Mouse (Mus musculus) right cerebral cortex, postnatal 10 days (tissue): ENCODE measurements around the gene Olfr787.

Source experiments
- DNase-seq, 2 experiments: peaks; one replicate each; pipeline ENCODE4 v3.0.0; 2021; ENCODE audit warnings: low spot score in 2 of 2

The Olfr787 gene

DNA sequence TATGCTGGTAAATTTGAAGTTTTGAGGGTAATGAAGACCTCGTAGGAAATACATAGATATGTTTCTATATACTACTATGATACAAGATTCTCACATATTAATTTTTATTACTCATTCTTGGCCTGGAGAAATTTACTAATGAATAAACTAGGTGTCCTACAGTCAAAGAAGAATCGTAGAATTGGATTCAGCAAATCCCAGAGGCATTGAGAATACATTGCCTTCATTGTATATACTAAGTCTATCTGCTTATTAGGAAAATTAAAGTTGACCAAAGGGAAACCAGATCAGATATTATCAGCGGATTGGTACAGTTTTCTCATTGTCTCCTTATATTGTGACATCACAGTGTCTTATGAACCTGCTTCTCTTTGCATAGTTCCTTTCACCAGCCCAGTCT, at the start of gene Olfr787:
Gene Olfr787, plus strand, starts transcription at position 301 of the 400 bp plus-strand sequence.
- DNase-seq, result no peak

DNA sequence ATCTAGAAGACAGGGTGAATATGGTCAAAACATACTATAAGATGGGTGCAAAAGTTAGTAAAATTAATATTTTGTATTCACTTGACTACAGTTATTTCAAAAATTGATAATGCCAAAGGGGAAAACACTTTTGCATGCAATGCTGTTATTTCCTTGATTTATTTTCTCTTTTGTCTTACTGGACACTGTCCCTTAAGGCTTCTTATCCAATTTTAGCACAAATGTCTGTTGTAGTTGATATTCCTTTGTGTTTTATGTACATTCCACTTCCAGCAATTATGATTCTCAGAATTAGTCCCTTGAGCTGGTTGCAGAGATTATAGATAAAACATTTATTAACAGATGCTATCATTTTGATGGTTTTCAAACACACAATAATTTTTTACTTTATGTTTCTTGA, 34.7 kb upstream of the Olfr787 start, which contains the start of gene Olfr786:
Gene Olfr786, plus strand, starts transcription at position 301 of the 400 bp plus-strand sequence.
- no peak for DNase-seq

- DNase-seq, result no peak
Observed at GRCm38 (mm10) chr10:129470698-129471097, 9.0 kb downstream of the Olfr787 start, which contains the start of gene Olfr788. Olfr788 (plus strand) TSS chr10:129470998.

- DNase-seq, result no peak
Observed at GRCm38 (mm10) chr10:129473256-129473655, 11.6 kb downstream of the Olfr787 start.

DNA sequence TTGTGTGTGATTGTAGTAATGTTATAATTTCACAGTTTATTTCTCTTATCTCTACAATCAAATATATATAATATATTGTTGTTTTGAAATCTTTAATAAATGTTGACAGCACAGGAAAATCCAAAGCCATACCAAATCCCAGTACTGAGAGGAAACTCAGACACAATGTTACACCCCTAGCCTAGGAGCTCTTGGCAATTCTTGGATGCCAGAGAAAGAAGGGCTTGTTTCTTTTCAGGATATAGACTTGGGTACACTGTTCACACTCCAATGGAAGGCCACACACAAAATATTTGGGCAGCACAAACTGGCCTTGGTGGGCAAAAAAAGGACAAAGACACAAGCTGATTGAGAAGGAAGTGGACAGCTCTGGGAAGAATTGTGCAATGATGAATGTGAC, 12.1 kb downstream of the Olfr787 start:
- DNase-seq, result no peak

DNA sequence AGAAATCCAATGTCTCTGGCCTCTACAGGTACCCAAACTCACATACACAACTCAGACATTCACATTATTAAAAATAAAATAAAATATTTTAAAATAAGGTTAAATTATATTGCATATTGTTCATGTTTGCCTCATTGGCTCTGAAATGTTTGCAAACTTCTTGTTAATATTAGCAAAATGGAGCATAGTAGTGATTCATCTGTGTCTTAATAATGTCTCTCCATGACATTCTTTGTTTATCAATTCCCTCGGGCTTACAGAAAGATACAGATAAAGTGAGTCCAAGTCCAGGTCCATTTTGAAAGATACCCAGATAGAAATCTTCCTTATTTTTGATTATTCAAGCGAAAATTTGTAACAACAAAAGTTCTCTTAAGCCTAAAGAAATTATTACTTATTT, 22.8 kb downstream of the Olfr787 start, which contains the start of gene Olfr789:
Gene Olfr789, plus strand, starts transcription at position 301 of the 400 bp plus-strand sequence.
- no peak for DNase-seq

DNA sequence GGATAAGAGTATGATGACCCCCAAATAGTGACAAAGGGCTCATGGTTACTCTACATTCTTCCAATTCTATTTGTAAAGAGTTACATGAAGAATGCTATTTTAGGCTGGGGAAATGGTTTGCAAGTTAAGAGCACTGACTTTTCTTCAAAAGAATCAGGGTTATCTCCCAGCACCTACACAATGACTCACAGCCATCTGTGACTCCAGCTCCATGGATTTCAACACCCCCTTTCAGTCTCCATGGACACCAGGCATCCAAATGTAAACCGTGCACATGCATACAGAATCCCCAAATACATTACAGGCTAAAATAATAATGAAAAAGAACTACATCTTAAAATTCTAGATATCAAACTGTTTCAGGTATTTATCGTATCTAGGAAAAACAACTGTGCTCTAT, 28.4 kb downstream of the Olfr787 start:
- peak in 1 of 2 experiments; percentile 25 for DNase-seq

DNA sequence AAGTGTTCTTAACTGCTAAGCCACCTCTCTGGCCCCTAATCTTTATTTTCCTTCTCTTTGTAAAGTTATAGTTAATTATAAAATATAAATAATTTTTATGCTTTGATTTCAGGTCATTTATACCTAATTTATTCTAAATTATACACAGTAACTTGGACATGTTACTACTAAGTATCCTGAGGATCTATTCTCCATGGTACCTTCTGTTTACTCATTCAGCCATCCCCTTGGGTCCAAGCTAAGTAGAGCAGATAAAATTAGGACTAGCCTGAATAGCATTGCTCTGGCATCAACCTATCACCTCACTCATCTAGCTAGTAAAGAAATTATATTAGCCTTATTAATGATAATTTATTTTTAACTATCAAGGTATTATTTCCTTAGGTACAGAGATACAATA, 36.5 kb downstream of the Olfr787 start, which contains the start of gene Olfr790:
Gene Olfr790, plus strand, starts transcription at position 301 of the 400 bp plus-strand sequence.
- no peak for DNase-seq
